Mouse (Mus musculus): ENCODE results near the gene Actr1a. TPM values are rescaled to one million over a fixed set of nuclear protein-coding genes. Genes with fewer than 3 reads are reported as not detected.

Actr1a gene
- polyA plus RNA-seq, 1 experiment from 2014 or later = 168 TPM

- Histone ChIP-seq H3K27ac (peak within 1 kb of the TSS; percentile 93), H3K27me3 (ENCODE audit: low read depth, poor library complexity, severe bottlenecking) (no peaks in the 10 kb centered on the region), H3K9me3 (replicated peaks) (no peaks in the 10 kb centered on the region), H3K4me3 (peak within 1 kb of the TSS; percentile 86), H3K36me3 (peaks cover 15% of the 10 kb centered on the region), H3K4me1 (peaks cover 50% of the 10 kb centered on the region)
- under 1% methylated on average over 57 of the region's 57 CpGs for WGBS
- peak; percentile 95 for DNase-seq (ENCODE audit: low spot score)
Measured at GRCm38 (mm10) chr19:46396686-46397435, 1.3 kb upstream of the Actr1a start, which contains the start of gene Sufu. Sufu (plus strand) TSS chr19:46396896.

- Histone ChIP-seq H3K4me1 (peaks cover 50% of the 10 kb centered on the region), H3K27ac (0 out of 2 replicates have a peak overlapping the region, but pooled peaks have one; percentile 85)
Measured at GRCm38 (mm10) chr19:46396109-46396508, 561 bp upstream of the Actr1a start.

GRCm38 (mm10) chr19:46394712-46395108 is 838 bp downstream of the Actr1a start:
- Histone ChIP-seq H3K27me3 (ENCODE audit: low read depth, poor library complexity, severe bottlenecking) (no peaks in the 10 kb centered on the region), H3K4me3 (peak overlapping the region; percentile 70), H3K9me3 (replicated peaks) (no peaks in the 10 kb centered on the region), H3K4me1 (peaks cover 44% of the 10 kb centered on the region), H3K27ac (peak overlapping the region; percentile 85), H3K36me3 (peaks cover 19% of the 10 kb centered on the region)
- 8% methylated on average over 10 of the region's 10 CpGs for WGBS
- DNase-seq (ENCODE audit: low spot score) = no peak

More at GRCm38 (mm10) chr19:46396109-46396508, 561 bp upstream of the Actr1a start:
- peaks cover 12% of the 10 kb centered on the region for H3K36me3 ChIP-seq
- 11% methylated on average over 8 of the region's 8 CpGs for WGBS
- no peaks in the 10 kb centered on the region for H3K27me3 ChIP-seq (ENCODE audit: low read depth, poor library complexity, severe bottlenecking)
- H3K9me3 ChIP-seq (replicated peaks) = no peaks in the 10 kb centered on the region
- peak overlapping the region; percentile 70 for H3K4me3 ChIP-seq
- no peak for DNase-seq (ENCODE audit: low spot score)

- peaks cover 38% of the 10 kb centered on the region for H3K36me3 ChIP-seq
- H3K27ac ChIP-seq = no peak overlapping the region
- H3K27me3 ChIP-seq (ENCODE audit: low read depth, poor library complexity, severe bottlenecking) = no peaks in the 10 kb centered on the region
- H3K9me3 ChIP-seq (replicated peaks) = no peaks in the 10 kb centered on the region
- H3K4me3 ChIP-seq = no peak overlapping the region
- peaks cover 23% of the 10 kb centered on the region for H3K4me1 ChIP-seq
- DNase-seq (ENCODE audit: low spot score) = no peak
- WGBS = 60% methylated on average over 4 of the region's 4 CpGs
Measured at GRCm38 (mm10) chr19:46392018-46392417, 3.5 kb downstream of the Actr1a start.

GRCm38 (mm10) chr19:46389872-46390271 is 5.7 kb downstream of the Actr1a start:
- peaks cover 58% of the 10 kb centered on the region for H3K36me3 ChIP-seq
- no peak for DNase-seq (ENCODE audit: low spot score)

GRCm38 (mm10) chr19:46382275-46382674 is 13.3 kb downstream of the Actr1a start:
- Histone ChIP-seq H3K9me3 (replicated peaks) (no peaks in the 10 kb centered on the region), H3K27ac (no peak overlapping the region), H3K36me3 (peaks cover 98% of the 10 kb centered on the region)

More at GRCm38 (mm10) chr19:46389872-46390271, 5.7 kb downstream of the Actr1a start:
- Histone ChIP-seq H3K27ac (no peak overlapping the region), H3K4me1 (peaks cover 17% of the 10 kb centered on the region), H3K4me3 (no peak overlapping the region), H3K27me3 (ENCODE audit: low read depth, poor library complexity, severe bottlenecking) (no peaks in the 10 kb centered on the region), H3K9me3 (replicated peaks) (no peaks in the 10 kb centered on the region)
- WGBS = 81% methylated on average over 5 of the region's 5 CpGs

GRCm38 (mm10) chr19:46375891-46376290 is 19.7 kb downstream of the Actr1a start:
- 52% methylated on average over 4 of the region's 4 CpGs for WGBS
- Histone ChIP-seq H3K4me3 (no peak overlapping the region), H3K9me3 (replicated peaks) (no peaks in the 10 kb centered on the region), H3K27ac (no peak overlapping the region), H3K36me3 (peaks cover 53% of the 10 kb centered on the region), H3K4me1 (peaks cover 7% of the 10 kb centered on the region), H3K27me3 (ENCODE audit: low read depth, poor library complexity, severe bottlenecking) (no peaks in the 10 kb centered on the region)
- no peak for DNase-seq (ENCODE audit: low spot score)

More at GRCm38 (mm10) chr19:46382275-46382674, 13.3 kb downstream of the Actr1a start:
- no peak for DNase-seq (ENCODE audit: low spot score)
- no peaks in the 10 kb centered on the region for H3K27me3 ChIP-seq (ENCODE audit: low read depth, poor library complexity, severe bottlenecking)
- no peaks in the 10 kb centered on the region for H3K4me1 ChIP-seq
- 92% methylated on average over 9 of the region's 9 CpGs for WGBS
- no peak overlapping the region for H3K4me3 ChIP-seq

GRCm38 (mm10) chr19:46375489-46375888 is 20.1 kb downstream of the Actr1a start:
- 80% methylated on average over 5 of the region's 5 CpGs for WGBS

GRCm38 (mm10) chr19:46374477-46375088 is 21.0 kb downstream of the Actr1a start:
- no peak for DNase-seq (ENCODE audit: low spot score)
- Histone ChIP-seq H3K4me3 (no peak overlapping the region), H3K27me3 (ENCODE audit: low read depth, poor library complexity, severe bottlenecking) (no peaks in the 10 kb centered on the region), H3K9me3 (replicated peaks) (no peaks in the 10 kb centered on the region), H3K27ac (peak overlapping the region; percentile 21; the same call in 1 of the 2 replicates), H3K4me1 (peaks cover 7% of the 10 kb centered on the region), H3K36me3 (peaks cover 39% of the 10 kb centered on the region)
- WGBS = 49% methylated on average over 21 of the region's 21 CpGs

More at GRCm38 (mm10) chr19:46375489-46375888, 20.1 kb downstream of the Actr1a start:
- H3K27me3 ChIP-seq (ENCODE audit: low read depth, poor library complexity, severe bottlenecking) = no peaks in the 10 kb centered on the region
- H3K4me1 ChIP-seq = peaks cover 7% of the 10 kb centered on the region
- H3K27ac ChIP-seq = no peak overlapping the region
- no peak overlapping the region for H3K4me3 ChIP-seq
- no peaks in the 10 kb centered on the region for H3K9me3 ChIP-seq (replicated peaks)
- H3K36me3 ChIP-seq = peaks cover 49% of the 10 kb centered on the region
- no peak for DNase-seq (ENCODE audit: low spot score)

- Histone ChIP-seq H3K27ac (no peak overlapping the region), H3K9me3 (replicated peaks) (no peaks in the 10 kb centered on the region), H3K36me3 (no peaks in the 10 kb centered on the region), H3K4me1 (no peaks in the 10 kb centered on the region), H3K27me3 (ENCODE audit: low read depth, poor library complexity, severe bottlenecking) (no peaks in the 10 kb centered on the region), H3K4me3 (no peak overlapping the region)
- peak; percentile 59 for DNase-seq (ENCODE audit: low spot score)
- whole genome bisulfite sequencing = 28% methylated on average over 4 of the region's 4 CpGs
Measured at GRCm38 (mm10) chr19:46369204-46369603, 26.3 kb downstream of the Actr1a start.

- H3K9me3 ChIP-seq (replicated peaks) = no peaks in the 10 kb centered on the region
- no peaks in the 10 kb centered on the region for H3K36me3 ChIP-seq
- H3K4me1 ChIP-seq = no peaks in the 10 kb centered on the region
- 86% methylated on average over 23 of the region's 23 CpGs for WGBS
- DNase-seq (ENCODE audit: low spot score) = no peak
- no peaks in the 10 kb centered on the region for H3K27me3 ChIP-seq (ENCODE audit: low read depth, poor library complexity, severe bottlenecking)
- H3K4me3 ChIP-seq = no peak overlapping the region
- no peak overlapping the region for H3K27ac ChIP-seq
Measured at GRCm38 (mm10) chr19:46367798-46368590, 27.6 kb downstream of the Actr1a start.

- WGBS = 87% methylated on average over 11 of the region's 11 CpGs
- no peak for DNase-seq (ENCODE audit: low spot score)
Measured at GRCm38 (mm10) chr19:46363294-46364009, 32.1 kb downstream of the Actr1a start.

More at GRCm38 (mm10) chr19:46363294-46364009, 32.1 kb downstream of the Actr1a start:
- Histone ChIP-seq H3K36me3 (no peaks in the 10 kb centered on the region), H3K4me3 (no peak overlapping the region), H3K4me1 (no peaks in the 10 kb centered on the region), H3K27me3 (ENCODE audit: low read depth, poor library complexity, severe bottlenecking) (peaks cover 8% of the 10 kb centered on the region), H3K27ac (no peak overlapping the region), H3K9me3 (replicated peaks) (no peaks in the 10 kb centered on the region)
